Mouse (Mus musculus) spleen, adult 12 weeks (tissue): ENCODE results near the gene Dgkz.

Experiments
- DNase-seq: peaks from one replicate; pipeline ENCODE4 v3.0.0; 2022; ENCODE audit warnings: low spot score

Dgkz gene

DNA sequence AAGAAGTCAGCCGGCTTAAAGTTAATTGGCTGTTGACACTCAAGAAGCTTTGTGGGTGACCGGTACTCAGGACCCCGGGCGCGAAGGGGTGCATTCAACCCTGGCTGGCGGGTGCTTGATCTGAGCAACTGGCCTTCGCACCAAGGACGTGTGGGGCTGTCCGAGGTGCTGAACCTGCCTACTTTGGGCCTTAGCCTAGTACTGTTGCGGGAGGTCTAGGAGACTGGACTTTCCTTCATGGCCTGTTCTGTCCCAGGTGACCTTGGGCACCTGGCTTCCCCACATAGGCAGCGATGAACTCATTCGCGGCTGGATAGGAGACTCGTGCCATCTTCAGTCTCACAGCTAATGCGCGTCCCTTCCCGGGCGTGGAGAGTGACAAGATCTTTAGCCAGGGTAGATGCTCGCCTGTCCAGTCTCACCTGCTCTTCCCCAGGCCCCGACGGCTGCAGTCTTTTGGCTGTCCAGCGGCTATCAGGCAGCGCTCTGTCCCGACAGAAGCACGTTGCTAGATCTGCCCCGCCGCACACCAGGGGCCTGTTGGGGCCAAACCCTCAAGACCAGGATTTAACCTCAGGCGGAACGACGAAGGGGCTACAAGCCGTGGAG is 54.4 kb downstream of the Dgkz start:
- no peak for DNase-seq

DNA sequence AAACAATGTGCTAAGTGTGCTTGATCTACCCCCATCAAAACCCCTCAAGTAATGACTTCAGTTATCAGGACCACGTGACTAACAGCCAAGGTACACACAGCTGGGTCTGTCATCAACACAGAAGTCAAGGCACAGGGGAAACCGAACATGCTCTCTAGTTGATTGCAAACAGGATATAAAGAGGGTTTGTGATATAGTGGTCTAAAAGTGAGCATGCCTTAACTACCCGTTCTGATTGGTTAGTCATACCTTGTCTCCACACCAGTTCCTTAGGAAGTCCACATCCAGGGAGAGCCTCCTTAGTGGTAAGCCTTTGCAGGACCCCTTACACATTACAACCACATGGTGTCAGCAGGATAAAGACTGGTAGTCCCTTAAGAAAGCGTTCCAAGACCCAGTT is 55.5 kb downstream of the Dgkz start:
- DNase-seq: no peak

DNA sequence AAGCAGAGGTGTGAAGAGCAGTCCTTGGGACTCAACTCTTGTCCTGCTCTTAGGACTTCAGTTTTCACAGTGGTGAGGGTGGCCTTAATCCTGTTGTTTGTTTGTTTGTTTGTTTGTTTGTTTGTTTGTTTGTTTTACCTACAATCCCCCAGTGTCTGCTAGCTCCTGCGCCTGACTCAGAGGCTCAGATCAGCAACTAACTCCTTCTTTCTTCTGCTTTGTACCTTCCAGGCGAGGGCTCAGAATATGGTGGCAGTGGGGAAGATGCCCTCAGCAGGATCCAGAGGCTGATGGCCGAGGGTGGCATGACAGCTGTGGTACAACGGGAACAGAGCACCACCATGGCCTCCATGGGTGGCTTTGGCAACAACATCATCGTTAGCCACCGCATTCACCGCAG is 58.6 kb downstream of the Dgkz start:
- no peak for DNase-seq

DNA sequence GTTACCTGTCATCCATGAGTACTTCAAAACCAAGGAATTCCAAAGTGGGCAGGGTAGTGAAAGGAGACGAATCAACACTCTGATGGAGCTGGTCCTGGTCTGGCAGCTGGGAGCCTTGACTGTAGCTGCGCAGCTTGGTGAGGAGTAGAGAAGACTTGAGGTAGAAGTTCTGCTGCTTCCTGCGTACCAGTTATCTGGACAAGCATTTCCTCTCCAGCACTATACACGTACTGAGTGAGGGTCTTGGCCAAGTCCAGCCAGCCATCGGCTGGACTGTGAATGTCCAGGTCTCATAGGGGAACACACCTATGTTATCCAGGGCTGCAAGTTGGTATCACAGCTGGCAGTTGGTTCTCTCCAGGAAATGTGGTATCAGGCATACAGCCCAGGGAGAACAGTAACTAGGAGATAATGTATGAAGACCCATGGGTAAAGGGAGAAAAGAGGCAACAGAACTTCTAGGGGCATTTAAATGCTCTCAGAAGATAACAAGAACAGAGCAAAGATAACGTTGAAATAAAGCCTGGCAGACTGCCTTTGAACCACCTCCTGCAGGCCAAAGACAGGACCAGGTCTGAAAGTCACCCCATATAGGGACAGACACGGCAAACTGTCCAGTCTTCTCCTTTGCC is 59.2 kb downstream of the Dgkz start:
- no peak for DNase-seq

DNA sequence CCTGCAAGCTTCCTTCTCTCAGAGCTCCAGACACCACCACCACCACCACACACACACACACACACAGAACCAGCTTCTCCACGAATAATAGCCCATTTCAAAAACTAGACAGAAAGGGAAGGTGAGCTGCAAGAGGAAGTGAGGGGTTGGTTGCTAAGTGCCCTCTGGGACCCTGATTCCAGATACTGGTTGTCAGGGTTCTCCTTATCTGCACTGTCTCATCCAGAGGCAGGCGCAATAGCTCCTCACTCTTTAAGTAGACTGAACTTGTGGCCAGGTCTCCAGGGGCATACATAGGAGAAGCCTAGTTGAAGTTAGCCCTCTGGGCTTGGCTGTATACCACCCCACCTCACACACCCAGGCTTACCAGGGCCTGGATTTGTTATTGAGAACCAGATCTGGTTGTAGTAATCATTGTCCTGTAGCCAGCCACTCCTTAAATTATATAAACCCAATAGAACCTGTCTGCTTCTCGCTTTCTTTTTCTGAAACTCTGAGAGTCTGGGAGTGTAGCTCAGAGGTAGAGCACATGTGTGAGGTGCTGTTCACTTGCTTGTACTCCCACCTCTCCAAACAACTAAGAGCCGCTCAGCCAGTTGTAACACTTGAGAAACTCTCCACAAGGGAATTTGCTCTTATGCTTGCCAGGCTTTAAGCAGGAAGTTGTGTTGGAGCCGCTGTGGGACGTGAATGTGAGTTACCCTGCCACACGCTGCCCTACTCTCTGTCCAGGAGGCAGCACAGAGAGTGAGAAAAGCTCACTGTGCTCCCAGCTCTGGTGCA is 62.1 kb downstream of the Dgkz start:
- no peak for DNase-seq

DNA sequence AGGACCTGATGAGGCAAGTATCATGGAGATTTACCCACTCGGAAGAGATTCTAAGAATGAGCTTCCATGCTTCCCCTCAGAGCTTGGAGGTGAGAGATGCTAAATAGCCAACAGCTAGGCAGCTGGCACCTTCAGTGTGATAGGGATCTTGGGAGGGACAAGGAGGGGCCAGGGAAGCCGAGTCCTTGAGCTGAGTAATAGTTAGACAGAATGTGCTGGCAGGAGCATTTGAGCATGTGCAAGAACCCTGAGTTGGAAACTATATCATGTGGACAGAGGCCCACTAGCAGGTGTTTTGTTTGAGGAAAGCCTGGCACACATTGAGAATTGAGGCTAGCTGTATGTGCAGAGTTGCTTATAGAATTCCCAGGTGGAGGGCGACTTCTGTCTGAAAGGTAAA is 63.0 kb downstream of the Dgkz start:
- no peak for DNase-seq

DNA sequence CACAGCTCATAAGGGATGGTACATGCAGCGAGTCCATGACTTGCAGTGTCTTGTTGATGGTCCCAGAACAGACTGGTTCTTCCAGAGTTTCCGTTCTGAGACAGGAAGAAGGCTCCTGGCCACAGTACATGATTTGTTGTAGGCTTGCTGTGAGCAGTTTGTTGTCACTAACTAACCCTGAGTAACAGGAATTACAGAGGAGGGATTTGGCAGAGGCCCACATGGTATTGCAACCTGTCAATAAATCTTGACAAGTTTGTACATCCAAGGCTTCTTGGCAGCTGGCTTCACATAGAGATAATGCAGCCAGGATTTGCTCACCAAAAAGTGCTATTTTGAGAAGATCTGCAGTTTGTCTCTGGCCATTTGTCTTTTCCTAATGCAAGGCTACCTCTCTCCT is 69.5 kb downstream of the Dgkz start:
- DNase-seq: no peak

DNA sequence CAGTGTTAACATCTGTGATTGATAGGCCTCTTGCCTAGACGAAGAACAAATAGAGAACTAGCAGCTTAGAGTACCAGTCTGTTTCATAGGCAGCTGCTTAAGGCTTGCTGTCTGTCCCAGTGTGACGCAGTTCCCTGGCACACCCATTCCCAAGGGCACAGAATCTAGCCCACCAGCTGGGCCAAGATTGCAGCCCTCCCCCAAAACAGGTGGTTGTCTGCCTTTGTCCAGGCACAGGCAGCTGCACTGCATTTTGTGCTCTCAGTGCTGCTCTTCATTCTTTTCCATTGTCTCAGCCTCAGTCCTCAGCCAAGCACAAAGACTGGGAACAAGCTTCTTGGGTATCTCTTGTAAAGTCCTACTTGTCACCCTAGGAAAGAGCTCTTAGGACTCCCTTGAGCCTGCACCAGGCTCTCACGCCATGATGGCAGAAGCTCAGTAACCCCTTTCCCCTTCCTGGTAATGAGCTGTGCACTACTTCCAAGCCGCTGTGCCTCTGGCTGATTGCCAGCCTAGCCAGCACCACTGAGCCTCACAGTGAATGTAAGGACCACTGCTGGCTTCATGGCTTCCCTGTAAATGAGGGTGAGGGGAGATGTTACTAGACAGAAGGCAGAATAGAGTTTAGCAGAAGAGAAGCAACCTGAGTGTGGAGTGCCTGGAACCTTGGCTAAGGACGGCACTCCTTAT is 70.9 kb downstream of the Dgkz start:
- DNase-seq: no peak

DNA sequence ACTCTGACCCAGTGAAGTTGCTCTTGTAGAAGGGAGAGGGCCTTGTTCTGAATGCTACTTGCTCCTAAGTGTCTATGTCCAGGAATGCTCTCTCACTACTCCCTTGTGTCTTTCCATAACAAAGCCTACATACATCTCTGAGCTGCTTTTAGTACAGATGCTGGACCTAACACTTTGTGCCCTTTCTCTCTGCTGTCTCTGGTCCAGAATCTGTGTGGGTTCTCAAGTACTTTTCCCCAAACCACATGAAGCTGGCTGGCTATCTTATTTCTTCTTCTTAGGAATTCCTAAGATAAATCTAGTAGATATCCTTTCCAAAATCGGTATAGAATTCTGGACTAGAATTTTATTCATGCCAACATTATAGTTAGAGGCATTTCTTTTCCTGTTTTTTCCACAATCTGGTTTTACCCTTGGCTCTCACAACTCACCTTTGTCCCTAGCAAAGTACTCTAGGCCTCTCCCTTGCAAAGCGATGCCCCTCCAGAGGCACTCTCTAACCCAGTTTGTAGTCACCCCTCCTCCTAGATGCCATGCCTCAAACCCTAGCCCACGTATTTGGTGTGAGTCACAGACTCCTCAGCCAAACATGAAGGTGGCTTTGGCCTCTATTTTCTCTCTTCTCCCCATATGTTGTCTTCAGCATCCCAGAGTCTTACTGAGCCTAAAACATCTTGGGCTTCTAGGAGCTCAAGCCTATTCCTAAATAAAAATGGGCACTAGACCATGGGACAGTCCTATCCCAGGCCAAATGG is 72.3 kb downstream of the Dgkz start:
- no peak for DNase-seq

DNA sequence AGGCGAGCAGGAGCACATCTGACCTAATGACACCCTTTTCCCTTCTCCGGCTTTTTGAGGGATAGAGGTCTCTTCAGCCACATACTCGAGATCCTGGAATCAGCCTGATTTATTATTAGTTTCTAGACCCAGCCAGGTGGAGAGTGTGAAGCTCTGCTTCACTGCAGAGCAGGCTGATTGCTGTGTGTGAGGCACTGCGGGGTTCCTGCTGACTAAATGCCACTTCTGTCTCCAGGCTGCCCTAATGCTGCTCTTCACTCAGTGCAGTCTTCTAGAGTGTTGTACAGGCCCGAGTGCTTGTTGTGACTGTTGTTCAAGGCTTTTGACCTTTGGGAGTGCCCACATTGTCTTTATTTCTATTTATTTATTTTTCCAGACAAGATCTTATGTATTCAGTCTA is 73.3 kb downstream of the Dgkz start:
- no peak for DNase-seq

DNA sequence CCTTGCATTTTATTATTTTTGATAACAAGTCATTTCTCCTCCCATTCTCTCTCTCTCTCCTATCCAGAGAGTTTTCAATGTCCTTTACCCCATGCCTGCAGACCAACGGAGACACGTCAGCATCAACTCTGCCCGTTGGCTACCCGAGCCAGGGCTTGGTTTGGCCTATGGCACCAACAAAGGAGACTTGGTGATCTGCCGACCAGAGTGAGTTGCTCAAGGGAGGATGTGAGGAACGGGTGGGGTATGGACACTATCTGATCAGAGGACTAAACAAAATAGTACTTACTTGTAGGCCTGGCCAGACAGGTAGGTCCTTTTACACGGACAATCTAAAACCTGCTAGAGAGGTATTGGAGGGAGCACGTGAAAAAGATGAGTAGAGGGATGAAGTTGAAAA is 75.2 kb downstream of the Dgkz start:
- no peak for DNase-seq

DNA sequence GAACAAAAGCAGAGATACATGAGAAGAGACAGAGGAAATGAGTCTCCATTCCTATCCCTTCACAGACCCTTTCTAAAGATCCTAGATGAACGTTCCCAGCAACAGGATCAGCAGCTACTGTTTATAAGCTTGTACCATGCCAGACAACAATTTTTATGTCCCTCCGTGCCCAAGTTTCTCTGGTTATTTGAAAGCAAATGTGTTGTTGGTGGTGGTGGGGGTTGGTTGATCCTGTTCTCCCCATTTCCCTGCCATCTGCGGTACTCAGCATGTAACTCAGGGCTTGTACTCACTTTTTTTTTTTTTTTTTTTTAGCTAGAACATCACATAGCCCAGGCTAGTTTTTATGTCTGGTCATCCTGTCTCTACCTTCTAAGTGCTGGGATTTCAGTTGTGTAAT is 76.5 kb downstream of the Dgkz start:
- no peak for DNase-seq

DNA sequence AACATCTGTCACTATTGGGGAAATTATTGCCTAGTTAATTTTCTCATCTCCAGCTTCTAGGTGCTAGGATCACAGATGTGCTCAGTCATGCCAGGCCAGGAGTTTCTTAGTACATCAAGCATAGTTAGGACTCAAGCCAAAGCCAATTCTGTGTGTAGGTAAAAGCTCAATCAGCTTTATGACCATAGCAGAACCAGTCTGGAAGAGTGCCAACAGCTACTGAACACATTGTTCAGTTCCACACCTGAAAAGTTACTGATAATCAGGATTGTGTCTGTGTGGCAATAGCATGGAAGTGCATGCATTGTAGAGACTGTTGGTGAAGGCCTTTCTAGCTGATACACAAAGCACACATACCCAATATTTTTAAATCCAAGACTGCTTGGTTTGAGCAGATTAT is 77.7 kb downstream of the Dgkz start:
- DNase-seq: no peak

DNA sequence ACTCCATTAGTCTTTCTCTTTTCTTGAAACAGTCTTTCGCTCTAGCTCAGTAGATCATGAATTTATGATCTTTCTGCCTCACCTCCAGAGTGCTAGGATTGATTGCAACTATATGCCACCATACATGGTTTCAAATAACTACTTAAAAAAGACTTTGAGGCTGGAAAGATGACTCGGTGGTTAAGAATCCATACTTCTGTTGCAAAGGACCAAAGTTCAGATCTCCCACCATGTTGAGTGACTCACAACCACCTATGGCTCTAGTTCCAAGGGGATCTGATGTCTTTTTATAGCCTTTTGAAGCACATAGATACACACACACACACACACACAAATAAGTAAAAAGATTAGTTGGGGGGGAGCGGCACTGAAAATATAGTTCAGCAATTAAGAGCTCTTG is 80.3 kb downstream of the Dgkz start:
- no peak for DNase-seq

DNA sequence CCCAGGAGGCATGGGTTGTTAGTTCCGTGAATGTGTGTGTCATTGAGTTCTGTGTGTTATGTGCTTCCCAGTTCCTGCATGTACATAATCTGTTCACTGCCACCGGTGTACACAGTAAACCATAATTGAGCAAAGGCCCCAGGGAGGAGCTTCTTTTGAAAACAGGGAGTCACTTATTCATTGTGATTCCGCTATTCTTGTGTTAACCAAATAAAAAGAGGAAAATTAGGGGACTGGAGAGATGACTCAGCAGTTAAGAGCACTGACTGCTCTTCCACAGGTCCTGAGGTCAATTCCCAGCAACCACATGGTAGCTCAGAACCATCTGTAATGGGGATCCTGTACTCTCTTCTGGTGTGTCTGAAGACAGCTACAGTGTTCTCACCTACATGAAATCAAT is 80.9 kb downstream of the Dgkz start:
- no peak for DNase-seq

DNA sequence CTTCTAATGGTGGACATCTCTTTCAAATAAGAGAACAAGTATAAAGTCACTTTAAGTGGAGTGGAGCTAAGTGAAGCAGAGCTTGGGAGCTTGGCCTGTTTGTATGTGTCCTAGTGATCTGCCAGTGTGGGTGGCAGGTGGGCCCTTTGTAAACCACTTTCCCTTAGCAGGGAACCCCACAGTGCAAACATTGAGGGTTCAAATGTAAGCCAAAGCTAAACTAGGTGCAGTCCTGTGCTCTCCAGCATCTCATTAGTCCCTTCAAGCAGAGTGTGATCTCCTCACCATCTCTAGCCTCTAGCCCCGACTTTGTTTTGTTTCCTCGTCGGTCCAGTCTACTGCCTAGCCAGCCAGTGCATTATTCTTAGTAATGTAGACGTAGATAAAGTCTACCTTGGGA is 91.0 kb downstream of the Dgkz start:
- DNase-seq: no peak

DNA sequence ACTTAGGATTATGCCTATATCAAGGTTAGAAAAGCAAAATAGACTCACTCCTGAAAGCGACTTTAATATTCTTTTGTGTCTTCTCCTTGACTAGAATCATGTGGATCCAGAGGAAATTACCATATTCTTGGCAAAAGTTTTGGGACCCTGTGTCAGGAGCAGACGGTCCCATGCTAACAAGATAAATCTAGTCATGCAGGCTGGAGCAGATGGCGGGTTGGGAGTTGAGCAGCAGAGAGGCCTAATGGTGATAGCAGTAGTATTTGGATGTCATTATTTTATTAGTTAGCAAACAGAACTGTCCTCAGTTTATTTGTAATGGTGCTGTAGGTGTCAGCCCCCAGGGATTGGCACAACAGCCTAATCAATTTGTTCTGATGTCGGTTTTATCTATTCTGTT is 91.7 kb downstream of the Dgkz start:
- DNase-seq: no peak
